ENCODE assay signal across 8 mouse cellular contexts in the genomic region with DNA sequence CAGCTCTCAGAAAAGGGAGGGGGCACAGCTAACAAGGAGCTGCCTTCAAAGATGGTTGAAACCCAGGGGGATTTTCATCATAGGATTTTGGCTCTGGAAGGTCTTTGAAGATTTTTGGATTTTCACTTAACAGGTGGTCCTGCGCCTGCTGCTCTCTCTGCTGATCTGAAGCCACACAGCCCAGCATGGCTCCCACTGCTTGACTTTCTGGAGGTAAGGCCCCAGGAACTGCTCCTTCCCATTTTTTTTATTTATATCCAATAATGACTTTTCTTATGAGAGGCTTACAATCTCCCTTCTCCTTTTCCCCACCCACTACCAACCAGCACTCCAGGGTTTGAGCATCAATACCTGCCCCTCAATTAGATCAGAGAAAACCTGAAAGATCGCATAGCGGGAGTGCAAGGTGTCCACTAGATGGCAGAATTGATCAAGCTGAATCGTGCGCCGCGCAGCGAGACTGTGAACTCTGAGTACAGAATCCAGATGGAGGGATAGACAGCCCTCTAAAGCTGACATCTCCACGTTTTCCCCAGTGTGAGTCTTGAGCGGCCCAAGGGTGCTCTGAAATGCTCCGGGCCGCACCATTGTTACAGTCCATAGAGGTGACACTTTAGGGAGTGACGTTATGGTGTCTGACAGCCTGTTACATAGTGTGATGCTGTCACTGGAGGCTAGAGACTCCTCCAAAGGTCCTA.
DNase-seq lines count a peak whose midpoint lies in the region; ATAC-seq lines count a peak whose summit lies in the region.

No protein-coding gene starts in this region.

- ATAC-seq in midbrain, embryonic 16.5 days, result peak; percentile 89

- H3K4me1 ChIP-seq in limb, embryonic 10.5 days, result no peaks in the 10 kb centered on the region
- no peaks in the 10 kb centered on the region for H3K4me1 ChIP-seq in midbrain, embryonic 16.5 days (ENCODE audit: control insufficient read depth, insufficient read depth, low read length)

- peak overlapping the region; percentile 39; the same call in 1 of the 2 replicates for H3K4me2 ChIP-seq in midbrain, embryonic 16.5 days (ENCODE audit: low read length)

- WGBS in limb, embryonic 10.5 days, result 11% methylated on average over 13 of the region's 13 CpGs
- WGBS in midbrain, embryonic 16.5 days, result 7% methylated on average over 13 of the region's 13 CpGs

- H3K27ac ChIP-seq in limb, embryonic 10.5 days, result no peak overlapping the region
- H3K27ac ChIP-seq in midbrain, embryonic 16.5 days (ENCODE audit: low read length), result no peak overlapping the region

- intact Hi-C loops in gastrocnemius, postnatal 14 days (cut with DNase I; ENCODE audit: low total_unique reads), result loop anchor here (10.0 kb wide), 2 partner anchors 324 to 776 kb away; no protein-coding TSS in a partner anchor

- DNase-seq in 3T3-L1 (ENCODE audit: low read depth, low spot score), result peak; percentile 64
- peak; percentile 24 for DNase-seq in WW6 (ENCODE audit: low read depth, low spot score)
- DNase-seq in cerebellum, postnatal 36 days, result peak; percentile 49 to 57
- peak; percentile 36 for DNase-seq in gastrocnemius, postnatal 14 days
- peak; percentile 59 for DNase-seq in kidney, adult 18-20 months
- peak; percentile 78 for DNase-seq in limb, embryonic 10.5 days (ENCODE audit: low spot score)
- DNase-seq in thymus, postnatal 0 days (ENCODE audit: low spot score), result peak; percentile 39

- H3K9me3 ChIP-seq in limb, embryonic 10.5 days (replicated peaks), result no peaks in the 10 kb centered on the region
- H3K9me3 ChIP-seq in midbrain, embryonic 16.5 days (replicated peaks; ENCODE audit: control insufficient read depth, low read length, poor library complexity, severe bottlenecking), result no peaks in the 10 kb centered on the region

- no peak overlapping the region for H3K4me3 ChIP-seq in limb, embryonic 10.5 days
- H3K4me3 ChIP-seq in midbrain, embryonic 16.5 days (ENCODE audit: low read depth, low read length), result no peak overlapping the region

- peaks cover 13% of the 10 kb centered on the region for H3K27me3 ChIP-seq in limb, embryonic 10.5 days (ENCODE audit: low read depth, poor library complexity, severe bottlenecking)
- H3K27me3 ChIP-seq in midbrain, embryonic 16.5 days (ENCODE audit: control insufficient read depth, insufficient read depth, low read depth, low read length), result no peaks in the 10 kb centered on the region

- H3K9ac ChIP-seq in midbrain, embryonic 16.5 days (ENCODE audit: low read depth, low read length), result no peak overlapping the region

- no peaks in the 10 kb centered on the region for H3K36me3 ChIP-seq in limb, embryonic 10.5 days
- H3K36me3 ChIP-seq in midbrain, embryonic 16.5 days (ENCODE audit: control insufficient read depth, insufficient read depth, low read length), result no peaks in the 10 kb centered on the region

Comparison
In these comparisons a context has a peak if more than half of its experiments do, and no peak if none do; other contexts are left out.
1. DNase-seq: peak in every context shown above with its lines; median percentile 78 in limb, embryonic 10.5 days; 64 in 3T3-L1; 59 in kidney, adult 18-20 months; 53 in cerebellum, postnatal 36 days; 39 in thymus, postnatal 0 days; 36 in gastrocnemius, postnatal 14 days; 24 in WW6.